Mouse (Mus musculus): ENCODE data around the gene Rnf34.

The Rnf34 gene

GRCm38 (mm10) chr5:122849521-122850318, at the start of gene Rnf34:
TSS of gene Rnf34 (plus strand) at chr5:122850048.
- DNase-seq (ENCODE audit: extremely low read depth, low read depth, low spot score) = peak; percentile 64

- DNase-seq (ENCODE audit: extremely low read depth, low read depth, low spot score) = no peak
These were observed 49.4 kb upstream of the Rnf34 start for GRCm38 (mm10) chr5:122800345-122801010.

- no peak for DNase-seq (ENCODE audit: extremely low read depth, low read depth, low spot score)
These were observed 48.2 kb upstream of the Rnf34 start for GRCm38 (mm10) chr5:122801684-122802083.

- DNase-seq (ENCODE audit: extremely low read depth, low read depth, low spot score) = no peak
These were observed 47.1 kb upstream of the Rnf34 start for GRCm38 (mm10) chr5:122802706-122803105.

- DNase-seq (ENCODE audit: extremely low read depth, low read depth, low spot score) = no peak
These were observed 44.3 kb upstream of the Rnf34 start for GRCm38 (mm10) chr5:122805503-122805902.

- DNase-seq (ENCODE audit: extremely low read depth, low read depth, low spot score) = no peak
These were observed 38.3 kb upstream of the Rnf34 start for GRCm38 (mm10) chr5:122811364-122812079.

- no peak for DNase-seq (ENCODE audit: extremely low read depth, low read depth, low spot score)
These were observed 37.1 kb upstream of the Rnf34 start for GRCm38 (mm10) chr5:122812699-122813098.

- DNase-seq (ENCODE audit: extremely low read depth, low read depth, low spot score) = peak; percentile 82
These were observed 28.9 kb upstream of the Rnf34 start, which contains the start of gene Anapc5 for GRCm38 (mm10) chr5:122820777-122821523. TSS of gene Anapc5 (minus strand) at chr5:122821339.

GRCm38 (mm10) chr5:122821524-122821885, 28.3 kb upstream of the Rnf34 start:
- DNase-seq (ENCODE audit: extremely low read depth, low read depth, low spot score) = no peak

- DNase-seq (ENCODE audit: extremely low read depth, low read depth, low spot score) = no peak
These were observed 27.4 kb upstream of the Rnf34 start for GRCm38 (mm10) chr5:122822441-122822840.

GRCm38 (mm10) chr5:122823976-122824375, 25.9 kb upstream of the Rnf34 start:
- no peak for DNase-seq (ENCODE audit: extremely low read depth, low read depth, low spot score)

- no peak for DNase-seq (ENCODE audit: extremely low read depth, low read depth, low spot score)
These were observed 25.4 kb upstream of the Rnf34 start for GRCm38 (mm10) chr5:122824450-122824849.

- no peak for DNase-seq (ENCODE audit: extremely low read depth, low read depth, low spot score)
These were observed 24.7 kb upstream of the Rnf34 start for GRCm38 (mm10) chr5:122825099-122825498.

GRCm38 (mm10) chr5:122832536-122832935, 17.3 kb upstream of the Rnf34 start:
- no peak for DNase-seq (ENCODE audit: extremely low read depth, low read depth, low spot score)

- DNase-seq (ENCODE audit: extremely low read depth, low read depth, low spot score) = no peak
These were observed 16.9 kb upstream of the Rnf34 start for GRCm38 (mm10) chr5:122832996-122833395.

- DNase-seq (ENCODE audit: extremely low read depth, low read depth, low spot score) = no peak
These were observed 8.7 kb upstream of the Rnf34 start for GRCm38 (mm10) chr5:122841126-122841525.

- no peak for DNase-seq (ENCODE audit: extremely low read depth, low read depth, low spot score)
These were observed 6.0 kb upstream of the Rnf34 start for GRCm38 (mm10) chr5:122843799-122844198.

GRCm38 (mm10) chr5:122850319-122851002, 613 bp downstream of the Rnf34 start:
- no peak for DNase-seq (ENCODE audit: extremely low read depth, low read depth, low spot score)

- DNase-seq (ENCODE audit: extremely low read depth, low read depth, low spot score) = no peak
These were observed 2.8 kb downstream of the Rnf34 start for GRCm38 (mm10) chr5:122852611-122853010.

- DNase-seq (ENCODE audit: extremely low read depth, low read depth, low spot score) = no peak
These were observed 6.0 kb downstream of the Rnf34 start for GRCm38 (mm10) chr5:122855858-122856257.
